Mouse (Mus musculus) olfactory bulb, adult 2 months (tissue): ENCODE measurements at regions not wholly inside any gene's neighbourhood (a gene's known extent, or its start where the extent isn't known, plus 50 kb on each side); places are given as distances from the start of the nearest gene placed in this dataset.

Source experiments
- CTCF ChIP-seq: fragments of 200-500 bp; IDR thresholded peaks from 2 replicates; pipeline ENCODE4 v1.5.1; 2012; ENCODE audit warnings: low read depth, mild to moderate bottlenecking, low read length, moderate library complexity; ENCODE audit not compliant: insufficient read depth
- POLR2A ChIP-seq: fragments of 200-500 bp; IDR thresholded peaks from 2 replicates; pipeline ENCODE4 v1.6.1; 2012; ENCODE audit warnings: mild to moderate bottlenecking, low read depth, low read length, moderate library complexity; ENCODE audit not compliant: insufficient read depth

DNA sequence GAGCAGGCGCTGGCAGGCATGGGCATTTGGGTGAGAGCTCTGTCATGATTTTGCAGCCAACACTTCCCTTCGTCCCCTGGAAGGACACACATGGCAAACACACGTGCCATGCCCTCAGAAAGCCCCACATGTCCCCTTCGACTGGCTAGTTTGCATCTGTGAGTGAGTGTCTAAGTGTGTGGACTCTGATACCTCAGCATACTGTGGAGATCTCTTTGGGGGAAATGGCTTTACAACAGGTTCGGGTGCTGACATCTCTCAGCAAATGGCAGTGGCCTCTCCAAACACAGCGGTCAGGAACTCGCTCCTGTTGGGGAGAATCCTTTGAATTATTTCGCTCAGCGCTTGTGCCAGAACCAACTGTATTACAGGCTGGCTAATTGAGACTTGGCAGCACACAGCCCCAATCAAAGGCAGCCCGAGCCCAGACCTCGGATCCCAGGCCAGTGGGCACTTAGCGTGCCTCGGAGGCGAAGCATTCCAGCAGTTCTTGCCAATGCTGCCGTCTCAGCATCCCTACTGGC lies 86.5 kb upstream of the Mki67 start:
- no peak for TF ChIP-seq CTCF
- TF ChIP-seq POLR2A, result no peak
